Comparison of ENCODE assay signal across 8 mouse cellular contexts in genomic region chr17:3326903-3327279, GRCm38 (mm10). TPM values are rescaled to one million over a fixed set of nuclear protein-coding genes. Genes with fewer than 3 reads are reported as not detected.
DNase-seq lines count a peak whose midpoint lies in the region; ATAC-seq and TF ChIP-seq lines count a peak whose summit lies in the region.

No protein-coding gene starts in this region.

- peak overlapping the region; percentile 59 for H3K9ac ChIP-seq in kidney, embryonic 15.5 days
- H3K9ac ChIP-seq in intestine, embryonic 14.5 days (ENCODE audit: low read length), result peak overlapping the region; percentile 61

- no peak for TF ChIP-seq POLR2A in myocyte (IDR thresholded peaks at IDR 0.05; ENCODE audit: insufficient read length, low read depth)

- peaks cover 9% of the 10 kb centered on the region; the same call in 1 of the 2 replicates for H3K27me3 ChIP-seq in kidney, embryonic 15.5 days
- H3K27me3 ChIP-seq in intestine, embryonic 14.5 days (replicated peaks; ENCODE audit: control insufficient read depth, insufficient read depth, low read length), result peaks cover 12% of the 10 kb centered on the region; the same call in 1 of the 2 replicates
- H3K27me3 ChIP-seq in myocyte (ENCODE audit: control insufficient read depth, insufficient read depth, insufficient read length), result no peaks in the 10 kb centered on the region

- H3K36me3 ChIP-seq in kidney, embryonic 15.5 days, result no peaks in the 10 kb centered on the region
- no peaks in the 10 kb centered on the region for H3K36me3 ChIP-seq in intestine, embryonic 14.5 days (ENCODE audit: control insufficient read depth, insufficient read depth, low read length)
- H3K36me3 ChIP-seq in myocyte (ENCODE audit: control insufficient read depth, insufficient read depth), result no peaks in the 10 kb centered on the region

- ATAC-seq in kidney, embryonic 15.5 days (replicated peaks; ENCODE audit: low FRiP score), result 0 out of 2 replicates have a peak, but pooled peaks have one; percentile 5
- ATAC-seq in intestine, embryonic 14.5 days (replicated peaks; ENCODE audit: low FRiP score, low TSS enrichment, low read depth), result 0 out of 2 replicates have a peak, but pooled peaks have one; percentile 28

- WGBS in kidney, embryonic 15.5 days, result under 1% methylated on average over 25 of the region's 25 CpGs
- under 1% methylated on average over 25 of the region's 25 CpGs for WGBS in intestine, embryonic 14.5 days

- H3K4me2 ChIP-seq in kidney, embryonic 15.5 days, result peak overlapping the region; percentile 98
- H3K4me2 ChIP-seq in intestine, embryonic 14.5 days (ENCODE audit: low read length), result peak overlapping the region; percentile 96
- H3K4me2 ChIP-seq in myocyte (ENCODE audit: low read depth), result peak overlapping the region; percentile 96

- H3ac ChIP-seq in myocyte (ENCODE audit: control insufficient read depth, insufficient read length), result peak overlapping the region; percentile 59

- H3K9me3 ChIP-seq in kidney, embryonic 15.5 days (replicated peaks), result no peaks in the 10 kb centered on the region
- no peaks in the 10 kb centered on the region for H3K9me3 ChIP-seq in intestine, embryonic 14.5 days (ENCODE audit: control insufficient read depth, low read length)

- peaks cover 17% of the 10 kb centered on the region for H3K4me1 ChIP-seq in kidney, embryonic 15.5 days
- H3K4me1 ChIP-seq in intestine, embryonic 14.5 days (replicated peaks; ENCODE audit: control insufficient read depth, insufficient read depth, low read length), result peaks cover 4% of the 10 kb centered on the region; the same call in 1 of the 2 replicates

- no peak for DNase-seq in kidney, postnatal 14 days
- DNase-seq in embryo, embryonic 11 days, result peak; percentile 29
- DNase-seq in intestine, embryonic 14.5 days (ENCODE audit: low spot score), result peak; percentile 69
- DNase-seq in right cerebral cortex, postnatal 25 days, result no peak
- DNase-seq in cerebellum, adult 9-11 months, result no peak
- DNase-seq in right cerebral cortex, postnatal 36 days (ENCODE audit: low spot score in 2 of 2), result no peak

- no peak overlapping the region for H3K27ac ChIP-seq in kidney, embryonic 15.5 days
- H3K27ac ChIP-seq in intestine, embryonic 14.5 days (ENCODE audit: low read depth), result no peak overlapping the region

- peaks cover 45% of the 10 kb centered on the region for H3K79me2 ChIP-seq in myocyte (ENCODE audit: control insufficient read depth, insufficient read depth)

- H3K4me3 ChIP-seq in kidney, embryonic 15.5 days (replicated peaks), result peak overlapping the region; percentile 72
- peak overlapping the region; percentile 67 for H3K4me3 ChIP-seq in intestine, embryonic 14.5 days (ENCODE audit: low read depth, low read length)
- peak overlapping the region; percentile 86 for H3K4me3 ChIP-seq in myocyte

TF ChIP-seq in myocyte, 11 proteins besides CTCF, POLR2A, EP300 and RAD21:
- TF ChIP-seq E2F4 (IDR thresholded peaks at IDR 0.05; ENCODE audit: insufficient read depth) (no peak), MYOG (IDR thresholded peaks at IDR 0.05; ENCODE audit: control insufficient read depth in 1 of 3, insufficient read depth in 1 of 3, insufficient read length in 2 of 3, low read depth in 2 of 3) (peak in 1 of 3 experiments; percentile 14)

RNA-seq across cellular contexts. Expression of gene Tiam2, which starts 0.5 kb away (rescaled TPM):
- polyA plus RNA-seq in kidney, embryonic 15.5 days (2015; fragmentation: Nextera tagmentation; extraction: Ambion mirVana), result 4.5 and 5.0 TPM in 2 replicates
- polyA plus RNA-seq in intestine, embryonic 14.5 days (2014; fragmentation: Nextera tagmentation; extraction: Ambion mirVana), result 5.7 and 6.1 TPM in 2 replicates
- polyA plus RNA-seq in myocyte (2012; fragmentation: generic; extraction: Trizol), result 7.8 TPM

Comparison
In these comparisons a context has a peak if more than half of its experiments do, and no peak if none do; other contexts are left out.
1. DNase-seq: peak in embryo, embryonic 11 days (single experiment) and intestine, embryonic 14.5 days (single experiment); none in kidney, postnatal 14 days (single experiment), right cerebral cortex, postnatal 25 days (single experiment), cerebellum, adult 9-11 months (single experiment) and right cerebral cortex, postnatal 36 days (0 of 2).
2. Peak in every context shown above with its lines, with median percentiles within 50 percentile points of each other: H3K4me2 ChIP-seq and H3K4me3 ChIP-seq.